Mouse (Mus musculus) neural tube, embryonic 11.5 days (tissue): ENCODE measurements around the gene Ptpn14. TPM values are rescaled to one million over a fixed set of nuclear protein-coding genes. Genes with fewer than 3 reads are reported as not detected.

ENCODE experiments used
- ATAC-seq: fragments of 200-750 bp; cut with Nextera tagmentation; 2 replicates; pipeline ENCODE4 v1.8.0; 2017; ENCODE audit warnings: moderate number of reproducible peaks, mild to moderate bottlenecking, moderate TSS enrichment, moderate library complexity; ENCODE audit not compliant: insufficient read depth, low FRiP score, low TSS enrichment
- DNase-seq: peaks from one replicate; pipeline ENCODE4 v3.0.0-alpha.2; 2015; ENCODE audit warnings: low spot score
- H3K27ac ChIP-seq: fragments of 300-500 bp; sonication (generic); 2 replicates; pipeline ENCODE4 v1.5.1; 2014; ENCODE audit warnings: low read depth, mild to moderate bottlenecking, low read length
- H3K27me3 ChIP-seq: fragments of 300-500 bp; sonication (generic); 2 replicates; pipeline ENCODE4 v1.6.1; 2014; ENCODE audit warnings: mild to moderate bottlenecking, low read length, mixed read lengths; ENCODE audit not compliant: control insufficient read depth, insufficient read depth
- H3K36me3 ChIP-seq: fragments of 300-500 bp; sonication (generic); 2 replicates; pipeline ENCODE4 v1.6.1; 2014; ENCODE audit warnings: mild to moderate bottlenecking, low read length, moderate library complexity, mixed read lengths; ENCODE audit not compliant: control insufficient read depth, insufficient read depth
- H3K4me1 ChIP-seq: fragments of 300-500 bp; sonication (generic); 2 replicates; pipeline ENCODE4 v1.6.1; 2014; ENCODE audit warnings: low read length, mixed read lengths; ENCODE audit not compliant: control insufficient read depth, insufficient read depth
- H3K4me2 ChIP-seq: fragments of 300-500 bp; sonication (generic); 2 replicates; pipeline ENCODE4 v1.6.1; 2014; ENCODE audit warnings: low read depth, mild to moderate bottlenecking, moderate library complexity
- H3K4me3 ChIP-seq: fragments of 300-500 bp; sonication (generic); 2 replicates; pipeline ENCODE4 v1.5.1; 2014; ENCODE audit warnings: low read depth, low read length
- H3K9ac ChIP-seq: fragments of 300-500 bp; sonication (generic); 2 replicates; pipeline ENCODE4 v1.6.1; 2014; ENCODE audit warnings: mild to moderate bottlenecking, low read length
- H3K9me3 ChIP-seq: fragments of 300-500 bp; sonication (generic); 2 replicates; pipeline ENCODE4 v1.6.1; 2016; ENCODE audit warnings: low read length; ENCODE audit not compliant: control insufficient read depth
- WGBS: fragments of 180-500 bp; shearing (Covaris S2); extraction: QIAGEN DNeasy Blood & Tissue Kit; methylation state at CpG from one replicate; pipeline ENCODE4 v1.1.7; 2014; 5-methylcytosine and 5-hydroxymethylcytosine counted together
- polyA plus RNA-seq: library from polyadenylated mRNA; unstranded; fragments of >200 nt; fragmentation: Nextera tagmentation; extraction: Ambion mirVana; gene quantifications from 2 replicates; pipeline ENCODE4 v1.2.1, GENCODE M21; 2014

Gene Ptpn14
- polyA plus RNA-seq, 1 experiment from 2014 or later: 7.5 TPM

DNA sequence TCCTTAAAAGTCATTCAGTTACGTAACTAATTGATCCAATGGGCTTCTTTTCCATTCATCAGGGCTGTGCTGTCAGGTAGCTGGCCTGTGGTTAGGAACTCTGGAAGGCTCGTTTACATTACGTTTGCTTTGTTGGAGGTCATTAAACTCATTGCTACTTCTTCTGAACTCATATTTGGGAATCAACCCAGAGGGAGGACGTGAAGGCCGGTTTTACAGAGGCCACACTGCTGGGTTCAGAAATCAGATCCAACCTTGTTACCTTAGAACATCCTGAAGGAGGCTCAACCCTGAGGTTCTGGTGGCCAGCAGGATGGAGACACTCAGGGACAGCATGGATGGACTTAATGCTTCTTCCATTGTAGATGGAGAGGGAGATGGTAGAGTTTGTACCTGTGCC is 124.0 kb downstream of the Ptpn14 start:
- DNase-seq (no peak), ATAC-seq (no peak)
- Histone ChIP-seq H3K4me2 (no peak overlapping the region), H3K27ac (no peak overlapping the region), H3K36me3 (no peaks in the 10 kb centered on the region), H3K27me3 (no peaks in the 10 kb centered on the region), H3K4me1 (no peaks in the 10 kb centered on the region), H3K9me3 (no peaks in the 10 kb centered on the region), H3K4me3 (no peak overlapping the region), H3K9ac (no peak overlapping the region)
- WGBS: 91% methylated on average over 5 of the region's 5 CpGs

- H3K36me3 ChIP-seq: no peaks in the 10 kb centered on the region
- H3K4me3 ChIP-seq: no peak overlapping the region
- H3K4me2 ChIP-seq: no peak overlapping the region
- H3K27me3 ChIP-seq: no peaks in the 10 kb centered on the region
- ATAC-seq: no peak
- no peaks in the 10 kb centered on the region for H3K9me3 ChIP-seq
- no peaks in the 10 kb centered on the region for H3K4me1 ChIP-seq
- 84% methylated on average over 7 of the region's 7 CpGs for WGBS
- no peak overlapping the region for H3K27ac ChIP-seq
- DNase-seq: no peak
- H3K9ac ChIP-seq: no peak overlapping the region
Observed at GRCm38 (mm10) chr1:189852456-189852855, 124.4 kb downstream of the Ptpn14 start.

DNA sequence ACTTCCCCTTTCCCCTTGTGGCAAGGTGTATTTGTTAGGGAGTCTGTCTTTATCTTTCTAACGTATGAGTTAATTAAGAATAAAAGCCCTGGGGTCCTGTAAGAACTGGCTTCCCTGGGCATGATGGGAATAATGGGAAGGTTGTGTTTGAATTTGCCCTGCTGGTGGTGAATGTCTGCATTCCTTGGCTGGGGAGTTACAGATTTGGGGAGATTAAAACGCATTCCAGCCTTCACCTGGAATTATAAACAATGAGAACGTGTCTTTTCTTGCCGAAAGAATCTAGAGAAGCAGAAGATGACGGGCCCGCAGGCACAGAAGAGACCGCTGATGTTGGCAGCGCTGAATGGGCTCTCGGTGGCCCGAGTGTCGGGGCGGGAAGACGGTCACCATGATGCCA is 126.6 kb downstream of the Ptpn14 start:
- 93% methylated on average over 13 of the region's 13 CpGs for WGBS
- H3K27ac ChIP-seq: no peak overlapping the region
- H3K36me3 ChIP-seq: no peaks in the 10 kb centered on the region
- DNase-seq (no peak), ATAC-seq (no peak)
- H3K9me3 ChIP-seq: no peaks in the 10 kb centered on the region
- no peak overlapping the region for H3K9ac ChIP-seq
- H3K4me2 ChIP-seq: no peak overlapping the region
- H3K4me1 ChIP-seq: no peaks in the 10 kb centered on the region
- no peaks in the 10 kb centered on the region for H3K27me3 ChIP-seq
- H3K4me3 ChIP-seq: no peak overlapping the region

DNA sequence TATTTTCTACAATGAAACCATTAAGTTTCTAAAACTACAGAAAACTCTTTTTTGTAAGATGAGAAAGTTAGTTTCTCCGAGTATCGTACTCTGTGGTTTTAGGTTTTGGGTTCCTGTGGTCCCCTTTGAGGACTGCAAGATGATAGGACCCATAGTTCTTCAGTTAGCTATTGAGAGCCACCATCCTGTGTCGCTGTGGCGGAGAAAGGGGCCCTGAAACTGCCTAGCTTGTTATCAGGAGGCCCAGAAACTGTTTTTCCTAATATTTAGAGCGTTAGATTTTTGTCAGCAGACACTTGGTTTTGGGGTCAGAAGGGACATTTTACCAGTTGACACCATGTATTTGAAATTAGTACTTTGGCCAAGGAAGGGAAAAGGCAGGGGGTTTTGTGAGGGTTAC is 127.7 kb downstream of the Ptpn14 start:
- H3K4me1 ChIP-seq: no peaks in the 10 kb centered on the region
- H3K9me3 ChIP-seq: no peaks in the 10 kb centered on the region
- DNase-seq (no peak), ATAC-seq (no peak)
- H3K27me3 ChIP-seq: no peaks in the 10 kb centered on the region
- H3K9ac ChIP-seq: no peak overlapping the region
- no peak overlapping the region for H3K27ac ChIP-seq
- no peak overlapping the region for H3K4me2 ChIP-seq
- no peak overlapping the region for H3K4me3 ChIP-seq
- H3K36me3 ChIP-seq: no peaks in the 10 kb centered on the region
- 94% methylated on average over 5 of the region's 5 CpGs for WGBS

DNA sequence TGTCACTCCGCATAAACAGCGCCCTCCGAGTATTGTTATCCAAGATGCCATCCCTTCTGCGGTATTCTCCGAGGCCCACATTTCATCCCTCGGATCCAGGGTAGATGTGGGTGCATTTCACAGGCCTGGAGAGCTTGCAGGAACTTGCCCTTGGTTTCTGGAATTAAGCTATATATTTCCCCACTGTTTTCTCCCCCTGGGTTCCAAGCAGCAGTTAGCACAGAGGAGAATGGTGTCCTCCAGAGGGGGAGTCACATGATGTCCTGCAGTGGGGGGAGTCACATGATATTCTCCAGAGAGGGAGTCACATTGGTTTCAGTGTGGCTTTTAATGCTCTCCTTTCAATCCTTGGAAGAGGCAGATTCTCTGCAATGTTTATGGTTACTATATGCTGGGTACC is 130.3 kb downstream of the Ptpn14 start:
- H3K4me3 ChIP-seq: no peak overlapping the region
- WGBS: 78% methylated on average over 6 of the region's 6 CpGs
- no peak overlapping the region for H3K27ac ChIP-seq
- no peaks in the 10 kb centered on the region for H3K4me1 ChIP-seq
- no peak overlapping the region for H3K4me2 ChIP-seq
- no peak for DNase-seq
- no peak overlapping the region for H3K9ac ChIP-seq
- ATAC-seq: no peak
- H3K9me3 ChIP-seq: no peaks in the 10 kb centered on the region
- H3K36me3 ChIP-seq: no peaks in the 10 kb centered on the region
- no peaks in the 10 kb centered on the region for H3K27me3 ChIP-seq

GRCm38 (mm10) chr1:189860112-189860941 is 132.3 kb downstream of the Ptpn14 start:
- Histone ChIP-seq H3K4me3 (no peak overlapping the region), H3K27ac (no peak overlapping the region), H3K4me1 (no peaks in the 10 kb centered on the region), H3K9ac (no peak overlapping the region), H3K36me3 (no peaks in the 10 kb centered on the region), H3K4me2 (no peak overlapping the region), H3K9me3 (no peaks in the 10 kb centered on the region), H3K27me3 (no peaks in the 10 kb centered on the region)
- DNase-seq (no peak), ATAC-seq (no peak)
- 90% methylated on average over 17 of the region's 17 CpGs for WGBS

- 87% methylated on average over 12 of the region's 12 CpGs for WGBS
- Histone ChIP-seq H3K27ac (no peak overlapping the region), H3K9ac (no peak overlapping the region), H3K9me3 (no peaks in the 10 kb centered on the region), H3K27me3 (no peaks in the 10 kb centered on the region), H3K4me3 (no peak overlapping the region), H3K36me3 (no peaks in the 10 kb centered on the region), H3K4me2 (no peak overlapping the region), H3K4me1 (no peaks in the 10 kb centered on the region)
- DNase-seq (no peak), ATAC-seq (no peak)
Observed at GRCm38 (mm10) chr1:189860942-189861315, 132.9 kb downstream of the Ptpn14 start.

GRCm38 (mm10) chr1:189863727-189864126 is 135.7 kb downstream of the Ptpn14 start:
- no peaks in the 10 kb centered on the region for H3K4me1 ChIP-seq
- WGBS: 94% methylated on average over 3 of the region's 3 CpGs
- no peak overlapping the region for H3K4me3 ChIP-seq
- H3K9me3 ChIP-seq: no peaks in the 10 kb centered on the region
- H3K9ac ChIP-seq: no peak overlapping the region
- no peaks in the 10 kb centered on the region for H3K36me3 ChIP-seq
- DNase-seq: no peak
- H3K4me2 ChIP-seq: no peak overlapping the region
- ATAC-seq: no peak
- H3K27me3 ChIP-seq: no peaks in the 10 kb centered on the region
- H3K27ac ChIP-seq: no peak overlapping the region

DNA sequence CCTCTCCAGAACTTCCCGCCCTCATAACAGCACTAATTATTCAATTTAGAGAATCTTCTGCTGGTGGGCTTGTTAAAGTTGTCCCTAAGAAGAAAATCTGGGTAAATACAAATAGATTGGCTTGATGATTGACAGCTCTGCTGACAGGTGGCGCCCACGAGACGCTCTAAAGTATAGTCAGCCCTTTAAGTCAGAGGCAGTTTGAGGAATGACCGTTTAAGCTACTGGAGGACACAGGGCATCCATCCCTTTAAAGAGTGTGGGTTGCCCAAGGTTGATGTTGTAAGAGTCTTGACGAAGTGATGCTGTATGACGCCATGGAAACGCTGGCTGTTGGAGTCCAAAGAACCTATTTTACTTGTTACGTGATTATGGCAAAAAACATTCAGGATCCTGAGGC is 136.2 kb downstream of the Ptpn14 start:
- no peak overlapping the region for H3K4me3 ChIP-seq
- no peaks in the 10 kb centered on the region for H3K9me3 ChIP-seq
- no peaks in the 10 kb centered on the region for H3K36me3 ChIP-seq
- ATAC-seq: no peak
- no peak overlapping the region for H3K4me2 ChIP-seq
- H3K4me1 ChIP-seq: no peaks in the 10 kb centered on the region
- no peak overlapping the region for H3K9ac ChIP-seq
- no peaks in the 10 kb centered on the region for H3K27me3 ChIP-seq
- DNase-seq: no peak
- no peak overlapping the region for H3K27ac ChIP-seq
- 87% methylated on average over 9 of the region's 9 CpGs for WGBS
